Mouse (Mus musculus) G1E-ER4 (cell line): Measurements from ENCODE around the gene Gpr137. TPM values are rescaled to one million over a fixed set of nuclear protein-coding genes. Genes with fewer than 3 reads are reported as not detected.

Experiments used
- GATA1 ChIP-seq: IDR thresholded peaks from one replicate; pipeline ENCODE4 v1.8.0; 2012; ENCODE audit warnings: low read length, inconsistent platforms
- polyA plus RNA-seq: library from polyadenylated mRNA; stranded (reverse); fragments of >175 nt; gene quantifications from 2 replicates; pipeline ENCODE4 v1.2.3, GENCODE M21; 2012

Gpr137 gene
- polyA plus RNA-seq, 1 experiment, result 52.9 TPM

GRCm38 (mm10) chr19:6975537-6976521, 33.5 kb upstream of the Gpr137 start, which contains the start of gene Plcb3:
Gene Plcb3 (minus strand): TSS chr19:6976470.
- no peak for TF ChIP-seq GATA1

- no peak for TF ChIP-seq GATA1
These were observed 32.2 kb upstream of the Gpr137 start, which contains the start of gene Ppp1r14b for GRCm38 (mm10) chr19:6974211-6975205. Gene Ppp1r14b (plus strand): TSS chr19:6974968.

- TF ChIP-seq GATA1, result no peak
These were observed 31.4 kb upstream of the Gpr137 start for GRCm38 (mm10) chr19:6973581-6974190.

DNA sequence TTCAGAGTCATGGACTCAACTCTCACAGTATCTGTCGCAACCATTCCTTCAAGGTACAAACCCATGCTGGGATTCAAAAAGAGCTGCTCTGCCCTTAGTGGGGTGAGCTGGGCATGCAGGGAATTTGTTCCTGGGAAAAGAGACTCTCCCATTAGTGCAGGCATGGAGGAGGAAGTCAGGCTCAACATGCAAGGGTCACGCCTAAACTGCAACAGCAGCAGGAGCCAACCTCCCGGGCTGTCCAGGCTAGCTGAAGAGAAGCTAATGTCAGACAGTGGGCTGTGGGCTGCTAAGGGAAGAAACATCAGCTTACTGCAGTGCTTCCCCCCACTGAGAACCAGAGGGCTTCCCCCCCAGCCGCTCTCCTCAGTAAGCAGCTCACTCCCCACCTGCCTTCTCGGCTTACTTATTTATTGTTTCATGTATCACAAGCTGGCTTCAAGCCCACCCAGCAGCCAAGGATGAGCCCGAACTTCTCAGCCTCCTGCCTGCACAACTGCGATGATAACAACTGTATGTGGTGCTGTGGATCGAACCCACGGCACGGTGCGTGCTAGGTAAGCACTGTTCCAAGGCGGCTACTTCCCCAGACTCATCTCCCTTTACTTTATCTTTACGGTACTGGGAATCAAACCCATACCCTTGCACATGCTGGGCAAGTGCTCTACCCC, 30.1 kb upstream of the Gpr137 start:
- no peak for TF ChIP-seq GATA1

- no peak for TF ChIP-seq GATA1
These were observed 29.4 kb upstream of the Gpr137 start for GRCm38 (mm10) chr19:6971644-6972043.

DNA sequence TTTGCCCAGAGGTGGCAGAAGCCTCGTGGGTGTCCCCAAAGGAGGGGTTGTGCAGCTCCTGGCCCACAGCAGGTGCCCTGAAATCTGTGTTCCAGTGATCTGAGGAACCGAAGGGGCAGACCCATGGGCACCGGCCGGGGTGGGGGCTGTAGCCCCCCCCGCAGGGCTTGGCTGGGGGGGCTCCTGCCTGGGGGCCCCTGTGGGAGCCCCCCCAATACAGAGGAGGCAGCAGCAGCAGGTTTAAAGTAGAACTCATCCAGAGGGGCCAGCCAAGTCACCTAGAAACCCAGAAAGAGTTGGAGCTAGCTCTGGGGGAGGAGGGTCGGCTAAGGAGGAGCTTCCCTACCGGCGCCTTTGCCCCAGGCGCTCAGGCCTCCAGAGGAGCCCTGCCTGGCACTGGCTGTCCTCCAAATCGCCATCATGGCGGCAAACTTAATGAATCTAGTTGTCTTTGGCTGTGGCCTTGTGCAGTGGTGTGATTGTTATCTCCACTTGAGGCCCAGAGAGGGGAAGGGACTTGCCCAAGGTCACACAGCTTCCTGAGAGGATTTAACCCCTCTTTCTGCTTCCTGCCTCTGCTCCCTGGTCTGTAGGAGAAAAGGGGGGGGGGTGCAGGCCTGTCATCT, 28.3 kb upstream of the Gpr137 start:
- TF ChIP-seq GATA1, result no peak

- no peak for TF ChIP-seq GATA1
These were observed 27.5 kb upstream of the Gpr137 start for GRCm38 (mm10) chr19:6969665-6970381.

DNA sequence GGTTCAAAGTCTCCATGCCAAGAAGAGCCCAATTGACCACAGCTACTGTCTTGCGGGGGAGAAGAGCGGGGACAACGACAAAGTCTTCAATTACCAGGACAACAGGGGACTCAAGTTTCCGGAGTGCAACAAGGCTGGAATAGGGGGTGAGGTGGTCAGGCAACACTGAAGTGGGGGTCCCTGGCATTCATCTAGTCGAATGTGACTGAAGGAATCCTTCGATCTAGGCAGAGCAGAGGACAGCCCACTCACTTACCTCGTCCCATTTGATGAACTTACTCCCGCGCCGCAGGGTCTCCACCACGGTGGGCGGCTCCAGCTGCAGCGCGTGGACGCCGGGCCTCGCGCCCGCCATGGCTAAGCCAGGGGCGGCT, 27.0 kb upstream of the Gpr137 start:
- TF ChIP-seq GATA1, result no peak

- TF ChIP-seq GATA1, result no peak
These were observed 26.4 kb upstream of the Gpr137 start for GRCm38 (mm10) chr19:6968491-6969271.

GRCm38 (mm10) chr19:6956461-6956860, 14.2 kb upstream of the Gpr137 start:
- TF ChIP-seq GATA1, result no peak

DNA sequence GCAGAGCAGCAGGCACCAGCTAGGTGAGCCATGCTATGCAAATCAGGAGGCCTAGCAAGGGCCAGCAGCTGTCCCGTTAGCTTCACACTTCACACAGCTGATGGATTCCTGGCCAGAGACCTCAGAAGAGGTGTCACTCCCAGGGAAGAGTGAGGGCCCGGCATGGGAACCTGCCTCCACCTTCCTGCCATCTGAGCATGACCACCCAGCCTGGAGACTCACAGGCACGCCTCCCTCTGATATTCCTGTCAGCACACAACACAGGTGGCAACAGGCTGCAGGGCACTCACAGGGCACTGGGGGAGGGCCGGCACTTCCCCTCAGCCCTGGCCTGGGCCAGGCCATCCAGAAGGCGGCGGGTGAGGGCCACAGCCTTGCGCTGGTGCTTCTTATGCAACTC, 13.1 kb upstream of the Gpr137 start:
- no peak for TF ChIP-seq GATA1

DNA sequence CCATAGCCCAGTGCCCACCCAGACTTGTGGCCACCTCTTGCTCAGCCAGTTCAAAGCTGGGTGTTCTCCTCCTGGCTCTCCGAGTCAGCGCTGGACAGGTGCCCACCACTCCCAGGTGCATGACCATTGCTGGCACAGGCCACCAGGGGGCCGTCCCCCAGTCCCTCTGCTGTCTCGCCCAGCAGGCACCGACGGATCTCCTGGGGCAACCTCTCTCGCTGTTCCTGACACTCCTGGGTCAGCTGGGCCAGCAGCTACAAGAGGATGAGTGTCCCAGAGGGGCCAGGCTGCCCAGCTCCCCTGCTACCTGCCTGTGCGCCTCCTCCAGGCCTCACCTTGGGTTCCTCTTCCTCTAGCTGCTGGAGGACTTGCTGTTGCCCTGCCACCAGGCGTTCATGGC, 11.8 kb upstream of the Gpr137 start:
- no peak for TF ChIP-seq GATA1

DNA sequence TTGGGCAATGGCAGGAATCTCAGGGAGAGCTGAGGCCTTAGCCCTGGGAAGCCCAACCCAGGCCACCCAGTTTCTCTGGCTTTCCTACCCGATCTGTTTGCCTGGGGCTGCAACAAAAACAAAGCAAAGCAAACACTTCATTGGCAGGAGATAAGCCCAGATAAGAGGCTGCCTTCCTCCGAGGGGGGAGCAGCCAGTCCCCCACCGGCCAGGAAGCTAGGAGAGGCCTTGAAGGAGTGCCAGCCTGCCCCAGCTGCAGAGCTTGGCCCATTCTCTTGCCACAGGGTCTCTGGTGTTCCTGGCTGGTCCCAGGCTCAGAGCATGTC, 10.4 kb upstream of the Gpr137 start:
- no peak for TF ChIP-seq GATA1
